Mouse (Mus musculus) olfactory bulb, adult 2 months (tissue): ENCODE results near the gene Anks1. TPM values are rescaled to one million over a fixed set of nuclear protein-coding genes. Genes with fewer than 3 reads are reported as not detected.

Experiments used
- H3K27ac ChIP-seq: fragments of 200-500 bp; 2 replicates; pipeline ENCODE4 v1.5.1; 2012; ENCODE audit warnings: low read depth, low read length; ENCODE audit not compliant: insufficient read depth
- H3K4me1 ChIP-seq: fragments of 200-500 bp; 2 replicates; pipeline ENCODE4 v1.6.1; 2012; ENCODE audit warnings: low read length; ENCODE audit not compliant: control insufficient read depth, insufficient read depth
- H3K4me3 ChIP-seq: fragments of 200-500 bp; 2 replicates; pipeline ENCODE4 v1.5.1; 2012; ENCODE audit warnings: mild to moderate bottlenecking, low read depth, low read length, moderate library complexity; ENCODE audit not compliant: insufficient read depth
- CTCF ChIP-seq: fragments of 200-500 bp; IDR thresholded peaks from 2 replicates; pipeline ENCODE4 v1.5.1; 2012; ENCODE audit warnings: low read depth, mild to moderate bottlenecking, low read length, moderate library complexity; ENCODE audit not compliant: insufficient read depth
- POLR2A ChIP-seq: fragments of 200-500 bp; IDR thresholded peaks from 2 replicates; pipeline ENCODE4 v1.6.1; 2012; ENCODE audit warnings: mild to moderate bottlenecking, low read depth, low read length, moderate library complexity; ENCODE audit not compliant: insufficient read depth
- WGBS: fragments of 180-500 bp; shearing (Covaris S2); methylation state at CpG from one replicate; pipeline ENCODE4 v1.1.7; 2018; 5-methylcytosine and 5-hydroxymethylcytosine counted together
- polyA plus RNA-seq: library from polyadenylated mRNA; stranded (reverse); fragments of >200 nt; gene quantifications from 2 replicates; pipeline ENCODE4 v1.2.4, GENCODE M21; 2012; ENCODE audit warnings: low replicate concordance; ENCODE audit not compliant: missing spikeins, insufficient read depth, insufficient read length

Gene Anks1
- polyA plus RNA-seq, 1 experiment, result not detected

- 86% methylated on average over 9 of the region's 9 CpGs for WGBS
- Histone ChIP-seq H3K4me3 (no peak overlapping the region), H3K27ac (no peak overlapping the region), H3K4me1 (peaks cover 31% of the 10 kb centered on the region)
- TF ChIP-seq CTCF, result no peak
- no peak for TF ChIP-seq POLR2A
These were observed 59.1 kb downstream of the Anks1 start for GRCm38 (mm10) chr17:27968033-27968750.

- H3K4me3 ChIP-seq, result no peak overlapping the region
- no peak overlapping the region for H3K27ac ChIP-seq
- 91% methylated on average over 5 of the region's 5 CpGs for WGBS
- H3K4me1 ChIP-seq, result peaks cover 31% of the 10 kb centered on the region
- TF ChIP-seq POLR2A (no peak), CTCF (no peak)
These were observed 59.8 kb downstream of the Anks1 start for GRCm38 (mm10) chr17:27968903-27969302.

DNA sequence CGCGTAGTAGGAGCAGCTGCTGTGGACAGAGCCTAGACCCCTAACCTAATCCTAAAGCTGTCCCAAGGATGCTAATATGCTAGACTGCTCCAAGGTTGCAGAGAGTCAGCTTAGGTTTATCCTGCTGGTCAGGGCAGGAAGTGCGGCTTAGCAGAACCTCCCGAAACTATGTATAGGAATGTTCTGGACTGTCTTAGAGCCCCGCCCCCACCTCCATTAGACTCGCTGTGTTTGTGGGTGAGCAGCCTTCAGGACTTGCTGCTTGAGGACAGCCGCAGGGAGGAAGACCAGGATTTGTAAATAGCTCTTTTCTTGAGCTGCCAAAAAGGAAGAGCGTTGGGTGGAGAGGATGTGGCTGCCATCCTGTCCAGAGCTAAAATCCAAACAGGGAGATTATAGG, 60.3 kb downstream of the Anks1 start:
- H3K27ac ChIP-seq, result no peak overlapping the region
- 63% methylated on average over 8 of the region's 8 CpGs for WGBS
- H3K4me3 ChIP-seq, result no peak overlapping the region
- TF ChIP-seq CTCF, result no peak
- TF ChIP-seq POLR2A, result no peak
- peaks cover 31% of the 10 kb centered on the region for H3K4me1 ChIP-seq

DNA sequence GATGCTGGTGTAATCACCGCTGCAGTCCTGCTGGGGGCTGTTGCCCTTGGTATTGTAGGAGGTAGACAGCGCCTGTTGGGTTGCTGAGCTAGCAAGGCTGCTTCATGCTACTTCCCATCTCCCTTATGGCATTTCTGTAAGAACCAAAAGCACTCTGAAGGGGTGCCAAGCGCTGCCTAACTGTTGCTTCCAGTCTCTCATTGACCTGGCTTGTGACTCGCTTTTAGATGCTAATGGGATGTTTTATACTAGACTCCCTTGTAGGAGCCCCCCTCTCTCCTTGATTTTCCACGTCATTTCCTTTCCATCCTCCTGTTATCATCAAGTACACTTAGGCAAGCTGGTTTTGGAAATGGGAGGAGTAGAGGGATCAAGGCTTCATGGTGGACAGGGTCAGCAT, 60.8 kb downstream of the Anks1 start:
- peaks cover 31% of the 10 kb centered on the region for H3K4me1 ChIP-seq
- WGBS, result 70% methylated on average over 5 of the region's 5 CpGs
- H3K4me3 ChIP-seq, result no peak overlapping the region
- TF ChIP-seq POLR2A (no peak), CTCF (no peak)
- no peak overlapping the region for H3K27ac ChIP-seq

GRCm38 (mm10) chr17:27970305-27970704, 61.2 kb downstream of the Anks1 start:
- WGBS, result 72% methylated on average over 5 of the region's 5 CpGs
- TF ChIP-seq POLR2A, result no peak
- no peak for TF ChIP-seq CTCF
- no peak overlapping the region for H3K27ac ChIP-seq
- H3K4me3 ChIP-seq, result no peak overlapping the region
- peaks cover 31% of the 10 kb centered on the region for H3K4me1 ChIP-seq

GRCm38 (mm10) chr17:27971496-27971895, 62.4 kb downstream of the Anks1 start:
- TF ChIP-seq POLR2A, result no peak
- TF ChIP-seq CTCF, result no peak
- H3K4me3 ChIP-seq, result no peak overlapping the region
- WGBS, result 58% methylated on average over 9 of the region's 9 CpGs
- no peak overlapping the region for H3K27ac ChIP-seq
- H3K4me1 ChIP-seq, result peaks cover 31% of the 10 kb centered on the region

DNA sequence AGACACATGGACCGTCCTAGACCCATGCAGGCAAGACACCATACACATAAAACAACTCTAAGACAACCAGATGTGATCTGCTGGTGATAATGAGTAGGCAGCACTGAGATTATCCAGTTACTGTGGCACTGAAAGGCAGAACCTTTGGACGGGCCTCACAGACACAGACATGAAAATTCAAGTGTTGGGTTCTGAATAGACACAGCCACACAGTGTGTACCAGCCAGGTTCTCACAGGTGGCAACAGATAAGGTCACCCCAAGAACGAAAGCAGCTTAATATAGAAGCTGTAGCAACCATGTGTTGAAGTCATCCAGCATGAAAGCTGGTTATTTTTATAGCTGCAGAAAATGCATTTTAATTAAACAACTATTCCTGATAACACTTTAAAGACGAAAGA, 64.2 kb downstream of the Anks1 start:
- TF ChIP-seq POLR2A (no peak), CTCF (no peak)
- 38% methylated on average over 4 of the region's 4 CpGs for WGBS
- Histone ChIP-seq H3K4me1 (peaks cover 21% of the 10 kb centered on the region), H3K27ac (0 out of 2 replicates have a peak overlapping the region, but pooled peaks have one; percentile 8), H3K4me3 (no peak overlapping the region)

DNA sequence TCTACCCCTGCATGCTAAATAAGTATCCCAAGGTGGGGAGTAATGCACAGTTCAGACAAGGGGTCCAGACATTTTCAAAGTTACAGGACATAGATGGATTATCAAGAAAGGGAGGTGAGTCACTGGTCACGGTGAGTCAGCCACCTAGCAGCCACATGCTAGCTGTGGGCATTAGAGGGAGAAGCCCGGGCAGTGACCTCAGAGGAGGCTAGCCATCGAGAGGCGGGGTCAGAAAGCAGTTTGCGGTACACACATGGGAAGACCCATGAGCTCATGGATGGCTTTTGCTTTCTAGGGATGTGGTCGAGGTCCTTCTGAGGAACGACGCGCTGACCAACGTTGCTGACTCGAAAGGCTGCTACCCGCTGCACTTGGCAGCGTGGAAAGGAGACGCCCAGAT, 67.2 kb downstream of the Anks1 start:
- TF ChIP-seq POLR2A (no peak), CTCF (no peak)
- Histone ChIP-seq H3K4me1 (peaks cover 6% of the 10 kb centered on the region), H3K4me3 (no peak overlapping the region), H3K27ac (no peak overlapping the region)
- 87% methylated on average over 14 of the region's 14 CpGs for WGBS

DNA sequence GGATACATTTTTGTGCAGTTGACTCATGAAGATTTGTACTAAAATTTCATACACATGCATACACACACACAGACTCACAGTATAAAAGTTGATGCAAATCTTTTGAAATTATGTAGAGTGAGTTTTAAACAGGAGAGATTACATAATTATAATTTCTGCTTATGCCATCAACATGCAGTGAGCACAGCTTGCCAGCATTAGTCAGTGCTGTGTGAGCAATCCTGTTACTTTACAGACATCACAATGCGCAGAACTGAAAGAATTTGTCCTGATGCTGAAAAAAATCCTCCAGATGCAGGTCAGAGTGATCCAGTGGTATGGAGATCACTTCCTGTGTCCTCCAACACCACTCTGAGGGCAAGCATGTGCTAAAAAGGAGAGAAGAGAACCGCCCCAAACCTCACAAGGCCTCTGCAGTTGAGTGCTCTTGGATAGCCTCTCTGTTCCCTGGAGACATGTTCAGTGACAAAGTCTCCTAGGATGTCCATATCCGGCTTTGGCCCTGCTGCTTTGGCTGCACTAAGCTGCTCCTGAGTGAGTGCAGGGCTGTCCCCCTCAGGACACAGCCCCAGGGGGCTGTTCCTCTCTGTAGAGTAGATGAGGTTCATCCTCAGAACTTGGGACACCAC, 68.0 kb downstream of the Anks1 start:
- peaks cover 3% of the 10 kb centered on the region; the same call in 1 of the 2 replicates for H3K4me1 ChIP-seq
- no peak overlapping the region for H3K27ac ChIP-seq
- TF ChIP-seq POLR2A (no peak), CTCF (no peak)
- WGBS, result 87% methylated on average over 3 of the region's 3 CpGs
- no peak overlapping the region for H3K4me3 ChIP-seq
